Mouse (Mus musculus) kidney, embryonic 14.5 days (tissue): ENCODE measurements around the gene Stat5a. TPM values are rescaled to one million over a fixed set of nuclear protein-coding genes. Genes with fewer than 3 reads are reported as not detected.

Experiments
- ATAC-seq: fragments of 200-750 bp; cut with Nextera tagmentation; 2 replicates; pipeline ENCODE4 v1.8.0; 2017; ENCODE audit warnings: moderate number of reproducible peaks, mild to moderate bottlenecking, moderate TSS enrichment, moderate library complexity; ENCODE audit not compliant: low FRiP score, low TSS enrichment
- H3K27ac ChIP-seq: fragments of 300-500 bp; sonication (generic); 2 replicates; pipeline ENCODE4 v1.5.1; 2014; ENCODE audit warnings: low read depth, mild to moderate bottlenecking, low read length, moderate library complexity, mixed read lengths
- H3K27me3 ChIP-seq: fragments of 300-500 bp; sonication (generic); 2 replicates; pipeline ENCODE4 v1.6.1; 2014; ENCODE audit warnings: mild to moderate bottlenecking, low read length; ENCODE audit not compliant: control insufficient read depth, insufficient read depth
- H3K36me3 ChIP-seq: fragments of 300-500 bp; sonication (generic); 2 replicates; pipeline ENCODE4 v1.6.1; 2014; ENCODE audit warnings: low read length, mixed read lengths; ENCODE audit not compliant: control insufficient read depth, insufficient read depth
- H3K4me1 ChIP-seq: fragments of 300-500 bp; sonication (generic); 2 replicates; pipeline ENCODE4 v1.6.1; 2014; ENCODE audit warnings: low read length, mixed read lengths; ENCODE audit not compliant: control insufficient read depth, insufficient read depth
- H3K4me2 ChIP-seq: fragments of 300-500 bp; sonication (generic); replicated peaks from 2 replicates; pipeline ENCODE4 v1.6.1; 2014; ENCODE audit warnings: low read depth, mild to moderate bottlenecking, low read length
- H3K4me3 ChIP-seq: fragments of 300-500 bp; sonication (generic); 2 replicates; pipeline ENCODE4 v1.5.1; 2014; ENCODE audit warnings: mild to moderate bottlenecking, low read length
- H3K9ac ChIP-seq: fragments of 300-500 bp; sonication (generic); 2 replicates; pipeline ENCODE4 v1.6.1; 2014; ENCODE audit warnings: low read depth, mild to moderate bottlenecking, low read length, moderate library complexity
- H3K9me3 ChIP-seq: fragments of 300-500 bp; sonication (generic); 2 replicates; pipeline ENCODE4 v1.6.1; 2016; ENCODE audit warnings: low read length; ENCODE audit not compliant: control insufficient read depth
- WGBS: fragments of 180-500 bp; shearing (Covaris S2); extraction: QIAGEN DNeasy Blood & Tissue Kit; methylation state at CpG from one replicate; pipeline ENCODE4 v1.1.7; 2014; 5-methylcytosine and 5-hydroxymethylcytosine counted together
- polyA plus RNA-seq: library from polyadenylated mRNA; unstranded; fragments of >200 nt; fragmentation: Nextera tagmentation; extraction: Ambion mirVana; gene quantifications from 2 replicates; pipeline ENCODE4 v1.2.1, GENCODE M21; 2014

The Stat5a gene
- polyA plus RNA-seq, 1 experiment from 2014 or later, result 3.0 TPM

GRCm38 (mm10) chr11:100912401-100913155, 53.4 kb downstream of the Stat5a start:
- Histone ChIP-seq H3K9ac (no peak overlapping the region), H3K4me1 (no peaks in the 10 kb centered on the region), H3K4me3 (no peak overlapping the region), H3K9me3 (peaks cover 5% of the 10 kb centered on the region; the same call in 1 of the 2 replicates), H3K27ac (no peak overlapping the region), H3K36me3 (peaks cover 6% of the 10 kb centered on the region; the same call in 1 of the 2 replicates), H3K27me3 (no peaks in the 10 kb centered on the region), H3K4me2 (no peak overlapping the region)
- 79% methylated on average over 17 of the region's 17 CpGs for WGBS
- ATAC-seq, result no peak

GRCm38 (mm10) chr11:100914415-100914814, 55.3 kb downstream of the Stat5a start:
- no peak for ATAC-seq
- Histone ChIP-seq H3K27ac (no peak overlapping the region), H3K4me1 (no peaks in the 10 kb centered on the region), H3K36me3 (no peaks in the 10 kb centered on the region), H3K4me3 (no peak overlapping the region), H3K4me2 (no peak overlapping the region), H3K27me3 (no peaks in the 10 kb centered on the region), H3K9ac (no peak overlapping the region), H3K9me3 (peaks cover 5% of the 10 kb centered on the region; the same call in 1 of the 2 replicates)
- 83% methylated on average over 5 of the region's 5 CpGs for WGBS

- 98% methylated on average over 3 of the region's 3 CpGs for WGBS
- H3K27ac ChIP-seq, result no peak overlapping the region
Measured at GRCm38 (mm10) chr11:100915063-100915462, 55.9 kb downstream of the Stat5a start.

GRCm38 (mm10) chr11:100916432-100916971, 57.4 kb downstream of the Stat5a start:
- Histone ChIP-seq H3K4me1 (no peaks in the 10 kb centered on the region), H3K4me3 (no peak overlapping the region), H3K36me3 (no peaks in the 10 kb centered on the region), H3K9me3 (peaks cover 5% of the 10 kb centered on the region; the same call in 1 of the 2 replicates), H3K27me3 (no peaks in the 10 kb centered on the region), H3K27ac (no peak overlapping the region), H3K9ac (no peak overlapping the region), H3K4me2 (no peak overlapping the region)
- ATAC-seq, result no peak
- WGBS, result 89% methylated on average over 4 of the region's 4 CpGs

More at GRCm38 (mm10) chr11:100915063-100915462, 55.9 kb downstream of the Stat5a start:
- Histone ChIP-seq H3K9ac (no peak overlapping the region), H3K4me3 (no peak overlapping the region), H3K4me2 (no peak overlapping the region), H3K9me3 (peaks cover 5% of the 10 kb centered on the region; the same call in 1 of the 2 replicates), H3K27me3 (no peaks in the 10 kb centered on the region), H3K36me3 (no peaks in the 10 kb centered on the region), H3K4me1 (no peaks in the 10 kb centered on the region)
- ATAC-seq, result no peak

- Histone ChIP-seq H3K4me3 (no peak overlapping the region), H3K4me2 (no peak overlapping the region), H3K36me3 (no peaks in the 10 kb centered on the region), H3K27ac (no peak overlapping the region), H3K4me1 (no peaks in the 10 kb centered on the region), H3K9me3 (peaks cover 5% of the 10 kb centered on the region; the same call in 1 of the 2 replicates), H3K27me3 (no peaks in the 10 kb centered on the region), H3K9ac (no peak overlapping the region)
- 90% methylated on average over 5 of the region's 5 CpGs for WGBS
- ATAC-seq, result no peak
Measured at GRCm38 (mm10) chr11:100918007-100918406, 58.9 kb downstream of the Stat5a start.

GRCm38 (mm10) chr11:100920887-100921624, 61.9 kb downstream of the Stat5a start:
- Histone ChIP-seq H3K36me3 (no peaks in the 10 kb centered on the region), H3K4me1 (no peaks in the 10 kb centered on the region), H3K4me2 (no peak overlapping the region), H3K9me3 (no peaks in the 10 kb centered on the region), H3K27ac (no peak overlapping the region), H3K9ac (no peak overlapping the region), H3K4me3 (no peak overlapping the region), H3K27me3 (no peaks in the 10 kb centered on the region)
- 89% methylated on average over 4 of the region's 4 CpGs for WGBS
- no peak for ATAC-seq

GRCm38 (mm10) chr11:100924386-100924919, 65.3 kb downstream of the Stat5a start:
- H3K9ac ChIP-seq, result no peak overlapping the region
- no peaks in the 10 kb centered on the region for H3K36me3 ChIP-seq
- H3K27ac ChIP-seq, result no peak overlapping the region
- no peak overlapping the region for H3K4me2 ChIP-seq
- H3K4me1 ChIP-seq, result no peaks in the 10 kb centered on the region
- H3K9me3 ChIP-seq, result no peaks in the 10 kb centered on the region
- no peak overlapping the region for H3K4me3 ChIP-seq
- ATAC-seq, result no peak
- WGBS, result 94% methylated on average over 1 of the region's 1 CpGs
- no peaks in the 10 kb centered on the region for H3K27me3 ChIP-seq

GRCm38 (mm10) chr11:100927386-100927785, 68.2 kb downstream of the Stat5a start:
- Histone ChIP-seq H3K4me2 (no peak overlapping the region), H3K9ac (no peak overlapping the region), H3K4me3 (no peak overlapping the region), H3K27ac (no peak overlapping the region), H3K27me3 (no peaks in the 10 kb centered on the region), H3K36me3 (no peaks in the 10 kb centered on the region), H3K9me3 (no peaks in the 10 kb centered on the region), H3K4me1 (0 out of 2 replicates have a peak, but pooled peaks cover 10% of the 10 kb centered on the region)
- WGBS, result 83% methylated on average over 3 of the region's 3 CpGs
- ATAC-seq, result no peak
